Mouse (Mus musculus): ENCODE measurements at regions not wholly inside any gene's neighbourhood (a gene's known extent, or its start where the extent isn't known, plus 50 kb on each side); places are given as distances from the start of the nearest gene placed in this dataset.

GRCm38 (mm10) chr2:133472966-133473744 lies 78.8 kb upstream of the Bmp2 start:
- no peak for DNase-seq (ENCODE audit: low spot score)
- H3K27ac ChIP-seq (replicated peaks) = no peak overlapping the region
- H3K36me3 ChIP-seq = no peaks in the 10 kb centered on the region
- no peaks in the 10 kb centered on the region for H3K27me3 ChIP-seq (ENCODE audit: low read depth, poor library complexity, severe bottlenecking)
- 80% methylated on average over 5 of the region's 5 CpGs for WGBS
- H3K4me3 ChIP-seq = no peak overlapping the region
- H3K9me3 ChIP-seq (replicated peaks) = no peaks in the 10 kb centered on the region
- H3K4me1 ChIP-seq = no peaks in the 10 kb centered on the region

GRCm38 (mm10) chr2:133474174-133474573 lies 77.8 kb upstream of the Bmp2 start:
- H3K9me3 ChIP-seq (replicated peaks) = no peaks in the 10 kb centered on the region
- no peaks in the 10 kb centered on the region for H3K36me3 ChIP-seq
- WGBS = 83% methylated on average over 1 of the region's 1 CpGs
- H3K27ac ChIP-seq (replicated peaks) = no peak overlapping the region
- no peak overlapping the region for H3K4me3 ChIP-seq
- DNase-seq (ENCODE audit: low spot score) = no peak
- H3K27me3 ChIP-seq (ENCODE audit: low read depth, poor library complexity, severe bottlenecking) = no peaks in the 10 kb centered on the region
- no peaks in the 10 kb centered on the region for H3K4me1 ChIP-seq

- Histone ChIP-seq H3K27ac (replicated peaks) (no peak overlapping the region), H3K9me3 (replicated peaks) (no peaks in the 10 kb centered on the region), H3K36me3 (no peaks in the 10 kb centered on the region), H3K4me3 (no peak overlapping the region), H3K4me1 (no peaks in the 10 kb centered on the region), H3K27me3 (ENCODE audit: low read depth, poor library complexity, severe bottlenecking) (no peaks in the 10 kb centered on the region)
- DNase-seq (ENCODE audit: low spot score) = no peak
- 78% methylated on average over 3 of the region's 3 CpGs for WGBS
These were observed 71.1 kb upstream of the Bmp2 start for GRCm38 (mm10) chr2:133480870-133481269.

GRCm38 (mm10) chr2:133481305-133481704 lies 70.7 kb upstream of the Bmp2 start:
- no peaks in the 10 kb centered on the region for H3K9me3 ChIP-seq (replicated peaks)
- 89% methylated on average over 6 of the region's 6 CpGs for WGBS

GRCm38 (mm10) chr2:133481785-133482184 lies 70.2 kb upstream of the Bmp2 start:
- no peaks in the 10 kb centered on the region for H3K4me1 ChIP-seq
- WGBS = 84% methylated on average over 3 of the region's 3 CpGs
- no peak for DNase-seq (ENCODE audit: low spot score)

More at GRCm38 (mm10) chr2:133481305-133481704, 70.7 kb upstream of the Bmp2 start:
- no peaks in the 10 kb centered on the region for H3K36me3 ChIP-seq
- no peaks in the 10 kb centered on the region for H3K27me3 ChIP-seq (ENCODE audit: low read depth, poor library complexity, severe bottlenecking)
- no peaks in the 10 kb centered on the region for H3K4me1 ChIP-seq
- DNase-seq (ENCODE audit: low spot score) = no peak
- no peak overlapping the region for H3K4me3 ChIP-seq
- H3K27ac ChIP-seq (replicated peaks) = no peak overlapping the region

GRCm38 (mm10) chr2:133495443-133495842 lies 56.5 kb upstream of the Bmp2 start:
- 83% methylated on average over 3 of the region's 3 CpGs for WGBS
- H3K27me3 ChIP-seq (ENCODE audit: low read depth, poor library complexity, severe bottlenecking) = no peaks in the 10 kb centered on the region
- H3K27ac ChIP-seq (replicated peaks) = no peak overlapping the region
- no peaks in the 10 kb centered on the region for H3K36me3 ChIP-seq
- no peak for DNase-seq (ENCODE audit: low spot score)
- H3K9me3 ChIP-seq (replicated peaks) = no peaks in the 10 kb centered on the region; the same call in 1 of the 2 replicates
- no peak overlapping the region for H3K4me3 ChIP-seq
- no peaks in the 10 kb centered on the region for H3K4me1 ChIP-seq

More at GRCm38 (mm10) chr2:133481785-133482184, 70.2 kb upstream of the Bmp2 start:
- H3K4me3 ChIP-seq = no peak overlapping the region
- H3K27ac ChIP-seq (replicated peaks) = no peak overlapping the region
- no peaks in the 10 kb centered on the region for H3K36me3 ChIP-seq
- no peaks in the 10 kb centered on the region for H3K9me3 ChIP-seq (replicated peaks)
- no peaks in the 10 kb centered on the region for H3K27me3 ChIP-seq (ENCODE audit: low read depth, poor library complexity, severe bottlenecking)

GRCm38 (mm10) chr2:133496389-133496788 lies 55.6 kb upstream of the Bmp2 start:
- H3K27ac ChIP-seq (replicated peaks) = no peak overlapping the region
- H3K27me3 ChIP-seq (ENCODE audit: low read depth, poor library complexity, severe bottlenecking) = no peaks in the 10 kb centered on the region
- H3K9me3 ChIP-seq (replicated peaks) = no peaks in the 10 kb centered on the region
- DNase-seq (ENCODE audit: low spot score) = no peak
- no peaks in the 10 kb centered on the region for H3K36me3 ChIP-seq
- no peaks in the 10 kb centered on the region for H3K4me1 ChIP-seq
- no peak overlapping the region for H3K4me3 ChIP-seq

GRCm38 (mm10) chr2:133497071-133497470 lies 54.9 kb upstream of the Bmp2 start:
- H3K4me1 ChIP-seq = no peaks in the 10 kb centered on the region
- H3K27ac ChIP-seq (replicated peaks) = no peak overlapping the region
- H3K4me3 ChIP-seq = no peak overlapping the region
- no peaks in the 10 kb centered on the region for H3K9me3 ChIP-seq (replicated peaks)
- 90% methylated on average over 4 of the region's 4 CpGs for WGBS
- H3K27me3 ChIP-seq (ENCODE audit: low read depth, poor library complexity, severe bottlenecking) = no peaks in the 10 kb centered on the region
- DNase-seq (ENCODE audit: low spot score) = no peak
- H3K36me3 ChIP-seq = no peaks in the 10 kb centered on the region

GRCm38 (mm10) chr2:133497541-133498185 lies 54.3 kb upstream of the Bmp2 start:
- no peaks in the 10 kb centered on the region for H3K36me3 ChIP-seq
- H3K4me1 ChIP-seq = no peaks in the 10 kb centered on the region
- WGBS = 86% methylated on average over 8 of the region's 8 CpGs
- H3K27ac ChIP-seq (replicated peaks) = no peak overlapping the region
- DNase-seq (ENCODE audit: low spot score) = no peak
- no peaks in the 10 kb centered on the region for H3K9me3 ChIP-seq (replicated peaks)
- no peak overlapping the region for H3K4me3 ChIP-seq
- H3K27me3 ChIP-seq (ENCODE audit: low read depth, poor library complexity, severe bottlenecking) = no peaks in the 10 kb centered on the region

GRCm38 (mm10) chr2:133498186-133498571 lies 53.8 kb upstream of the Bmp2 start:
- H3K36me3 ChIP-seq = no peaks in the 10 kb centered on the region
- no peaks in the 10 kb centered on the region for H3K9me3 ChIP-seq (replicated peaks)
- no peak overlapping the region for H3K4me3 ChIP-seq
- no peak overlapping the region for H3K27ac ChIP-seq (replicated peaks)
- 94% methylated on average over 2 of the region's 2 CpGs for WGBS
- no peaks in the 10 kb centered on the region for H3K4me1 ChIP-seq
- no peak for DNase-seq (ENCODE audit: low spot score)
- no peaks in the 10 kb centered on the region for H3K27me3 ChIP-seq (ENCODE audit: low read depth, poor library complexity, severe bottlenecking)

- Histone ChIP-seq H3K36me3 (no peaks in the 10 kb centered on the region), H3K4me1 (no peaks in the 10 kb centered on the region), H3K9me3 (replicated peaks) (no peaks in the 10 kb centered on the region), H3K27ac (replicated peaks) (no peak overlapping the region), H3K27me3 (ENCODE audit: low read depth, poor library complexity, severe bottlenecking) (no peaks in the 10 kb centered on the region), H3K4me3 (no peak overlapping the region)
- no peak for DNase-seq (ENCODE audit: low spot score)
- 77% methylated on average over 3 of the region's 3 CpGs for WGBS
These were observed 53.2 kb upstream of the Bmp2 start for GRCm38 (mm10) chr2:133498717-133499143.

- Histone ChIP-seq H3K27me3 (ENCODE audit: low read depth, poor library complexity, severe bottlenecking) (no peaks in the 10 kb centered on the region), H3K4me3 (no peak overlapping the region), H3K36me3 (no peaks in the 10 kb centered on the region), H3K9me3 (replicated peaks) (no peaks in the 10 kb centered on the region), H3K27ac (replicated peaks) (no peak overlapping the region), H3K4me1 (no peaks in the 10 kb centered on the region)
- no peak for DNase-seq (ENCODE audit: low spot score)
- WGBS = 73% methylated on average over 3 of the region's 3 CpGs
These were observed 52.1 kb upstream of the Bmp2 start for GRCm38 (mm10) chr2:133499904-133500303.

All from midbrain, embryonic 10.5 days (tissue).